Mouse (Mus musculus) mammary gland, adult 2 months (tissue): Measurements from ENCODE around the gene Gm44790. TPM values are rescaled to one million over a fixed set of nuclear protein-coding genes. Genes with fewer than 3 reads are reported as not detected.

Experiments used
- polyA plus RNA-seq: library from polyadenylated mRNA; depleted of rRNA; stranded (reverse); fragments of >200 nt; gene quantifications from 2 replicates; pipeline ENCODE4 v1.2.3, GENCODE M21; 2012; ENCODE audit warnings: low replicate concordance; rRNA removed

Gene Gm44790
- polyA plus RNA-seq = 5.0 and 9.9 TPM in 2 replicates

DNA sequence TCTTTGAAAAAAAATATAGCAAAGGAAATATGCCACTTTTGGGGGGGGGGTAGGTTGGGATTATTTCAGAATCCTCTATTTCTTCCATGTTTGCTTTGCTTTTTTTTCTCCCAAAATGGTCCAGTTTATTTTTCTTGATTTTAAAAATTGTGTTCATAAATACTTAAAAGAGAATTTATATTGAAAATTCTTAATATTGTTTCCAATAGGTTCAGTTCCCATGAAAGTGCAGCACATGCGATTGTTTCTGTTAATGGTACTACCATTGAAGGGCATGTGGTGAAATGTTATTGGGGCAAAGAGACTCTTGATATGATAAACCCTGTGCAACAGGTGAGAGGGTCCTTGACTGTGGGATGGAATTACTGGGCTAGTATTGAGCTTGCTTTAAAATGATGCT, at the start of gene Gm44790:
Gene Gm44790 (plus strand): TSS at position 301 of the 400 bp plus-strand sequence.

DNA sequence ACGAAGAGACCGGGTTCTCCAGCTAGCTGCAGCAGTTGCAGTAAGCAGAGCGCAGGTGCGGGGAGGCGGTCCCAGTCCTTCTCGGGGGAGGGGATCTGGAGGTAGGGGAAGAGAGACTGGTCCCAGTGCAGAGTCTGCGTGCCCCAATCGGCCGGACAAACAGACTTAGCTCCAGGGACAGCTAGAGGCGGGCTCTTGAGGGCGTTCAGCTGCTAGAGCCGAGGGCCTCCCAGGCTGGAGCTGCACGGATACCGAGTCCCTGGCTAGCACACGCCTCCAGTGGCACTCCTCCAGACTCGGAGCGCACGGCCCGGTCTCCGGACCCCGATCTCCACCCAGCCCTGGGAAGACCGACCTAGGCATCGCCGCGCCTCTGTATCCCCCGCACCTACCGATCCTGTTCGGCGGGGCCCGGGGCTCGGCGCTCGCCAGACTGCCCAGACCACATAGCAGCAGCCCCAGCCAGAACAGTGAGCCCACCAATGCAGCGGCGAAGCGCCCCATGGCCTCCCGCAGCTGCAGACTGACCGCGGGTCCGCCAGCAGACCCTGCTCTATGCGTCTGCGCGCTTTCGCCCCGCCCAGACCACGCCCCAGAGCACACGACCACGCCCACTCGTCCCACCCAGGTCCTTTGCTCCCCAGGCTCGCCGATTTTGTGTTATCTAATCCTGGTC, 29.7 kb upstream of the Gm44790 start, which contains the start of gene Pcyox1:
Gene Pcyox1 (minus strand): TSS at position 574 of the 676 bp plus-strand sequence.

DNA sequence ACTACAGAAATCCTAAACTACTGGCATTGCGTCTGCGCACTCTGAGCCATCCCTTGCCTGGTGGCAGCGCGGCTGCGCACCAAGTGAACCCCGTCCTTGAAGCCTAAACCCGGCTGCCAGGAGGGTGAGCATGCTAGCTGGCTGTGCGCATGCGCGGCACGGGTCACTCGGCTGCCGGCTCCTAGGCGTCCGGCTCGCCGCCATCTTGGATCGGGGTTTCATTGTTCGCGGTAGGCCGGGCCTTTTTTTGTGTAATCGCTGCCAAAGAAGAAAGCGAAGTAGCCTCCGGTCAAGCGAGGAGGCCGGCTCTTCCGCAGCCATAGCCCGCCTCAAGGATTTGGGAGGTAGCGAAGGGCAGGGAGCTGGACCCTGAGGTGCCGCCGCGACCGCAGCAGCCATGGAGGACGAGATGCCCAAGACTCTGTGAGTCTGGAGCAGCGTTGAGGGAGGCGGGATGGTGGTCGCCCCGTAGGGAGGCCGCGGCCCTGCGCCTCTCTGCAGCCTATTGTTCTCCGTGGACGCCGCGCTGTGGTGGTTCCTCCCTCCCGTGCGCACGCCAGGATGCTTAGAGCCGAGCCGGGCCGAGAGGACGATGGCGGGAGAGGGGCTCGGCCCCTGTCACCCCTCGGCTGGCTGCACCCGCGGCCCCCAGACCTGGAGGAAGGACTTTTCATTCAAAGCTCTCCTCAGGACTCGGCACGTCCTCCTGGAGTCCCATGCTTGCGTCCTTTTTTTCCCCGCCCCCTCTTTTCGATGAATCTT, 22.2 kb upstream of the Gm44790 start, which contains the start of gene Tia1:
Gene Tia1 (plus strand): TSS at position 120 of the 762 bp plus-strand sequence.

DNA sequence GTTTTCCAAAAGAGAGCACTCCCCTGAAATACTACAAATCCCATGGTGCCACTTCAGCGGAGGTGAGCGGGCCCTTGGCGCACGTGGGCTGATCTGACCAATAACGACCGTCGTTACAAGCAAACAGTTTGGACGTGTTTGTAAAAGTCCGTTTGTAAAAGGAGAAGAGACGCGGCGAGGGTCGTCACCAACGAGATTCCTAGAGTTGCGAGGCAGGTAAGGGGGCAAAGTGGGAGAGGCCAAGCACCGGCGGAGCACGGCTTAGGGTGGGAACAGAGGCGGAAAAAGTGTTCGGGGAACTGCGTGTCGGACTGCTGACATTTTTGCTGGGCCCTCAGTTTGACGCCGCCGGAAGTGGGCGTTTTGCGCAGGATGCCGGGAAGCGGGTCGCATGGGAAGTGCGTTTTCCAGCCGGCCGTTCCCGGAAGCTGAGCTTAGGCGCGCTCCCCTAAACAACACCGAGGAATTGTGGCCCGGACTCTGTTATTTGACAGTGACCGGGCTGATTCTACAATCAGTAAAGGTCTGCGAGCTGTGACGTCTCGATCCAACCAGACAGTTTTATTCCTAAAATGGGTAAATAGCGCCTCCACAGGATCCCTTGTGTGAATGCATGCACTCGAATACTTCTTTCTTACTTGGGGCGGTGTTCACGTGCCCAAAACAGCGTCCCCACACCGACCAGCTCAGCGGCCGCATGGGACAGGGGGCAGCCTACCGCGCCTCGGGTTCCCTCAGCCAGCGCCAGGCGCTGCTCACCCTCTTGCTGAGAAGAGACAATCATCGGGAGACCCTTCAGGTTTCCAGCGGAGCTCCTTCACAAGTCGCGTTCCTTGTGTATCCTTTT, 12.0 kb downstream of the Gm44790 start, which contains the start of gene C87436:
Gene C87436 (plus strand): TSS at position 103 of the 847 bp plus-strand sequence.

Other genes starting within 250 kb of the Gm44790 start
- 3.1 and 3.5 TPM in 2 replicates for gene Tgfa, start 231.4 kb upstream of the Gm44790 start, polyA plus RNA-seq
- gene Fam136a, start 61.0 kb upstream of the Gm44790 start, polyA plus RNA-seq = 15.2 and 15.4 TPM in 2 replicates
- gene Snrpg, start 55.4 kb upstream of the Gm44790 start, polyA plus RNA-seq = 22.2 and 38.4 TPM in 2 replicates
- gene Pcyox1, start 29.5 kb upstream of the Gm44790 start, polyA plus RNA-seq = 28.2 and 50.8 TPM in 2 replicates
- gene Tia1, start 22.4 kb upstream of the Gm44790 start, polyA plus RNA-seq = 15.3 and 25.5 TPM in 2 replicates
- 10.5 and 17.2 TPM in 2 replicates for gene C87436, start 11.7 kb downstream of the Gm44790 start, polyA plus RNA-seq
- gene Pcbp1, start 99.7 kb downstream of the Gm44790 start, polyA plus RNA-seq = 109 and 247 TPM in 2 replicates
- 1.4 and 6.4 TPM in 2 replicates for gene Asprv1, start 201.5 kb downstream of the Gm44790 start, polyA plus RNA-seq
- gene Mxd1, start 242.5 kb downstream of the Gm44790 start, polyA plus RNA-seq = 15.9 and 17.5 TPM in 2 replicates